9 mouse cellular contexts compared by ENCODE assay signal in the genomic region with DNA sequence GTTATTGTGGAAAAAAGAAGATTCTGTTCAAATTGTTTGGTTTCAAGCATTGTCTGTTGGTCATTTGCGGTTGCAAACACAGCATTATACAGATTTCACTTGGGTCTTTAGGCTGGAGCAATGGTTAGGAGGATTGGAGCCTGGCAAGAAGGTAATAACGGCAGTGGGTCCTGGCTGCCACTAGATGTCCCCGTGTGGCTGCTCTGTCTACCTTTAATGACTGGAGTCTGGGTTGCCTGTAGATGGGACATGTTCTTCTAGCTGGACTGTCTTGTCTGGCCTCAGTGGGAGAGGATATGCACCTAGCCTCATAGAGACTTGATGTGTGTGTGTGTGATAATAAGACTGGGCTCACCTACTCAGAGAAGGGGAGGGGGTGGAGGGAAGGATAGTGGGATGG.
A peak's percentile ranks its signal among the peaks of the same experiment; 100 is the strongest.
DNase-seq lines count a peak whose midpoint lies in the region; ATAC-seq and TF ChIP-seq lines count a peak whose summit lies in the region.
"Had no signal": no experiment of that assay in that cellular context is flagged by ENCODE, and none has a peak within 500 bp of the region (broad histone marks: within the 10 kb centered on the region; RNA-seq: fewer than 3 reads in every experiment).

No protein-coding gene starts in this region.

- no peak for ATAC-seq in liver, embryonic 14.5 days (ENCODE audit: insufficient read depth)
- ATAC-seq in limb, embryonic 12.5 days (ENCODE audit: insufficient number of reproducible peaks, insufficient read depth, low FRiP score, low TSS enrichment, low read depth): 0 out of 2 replicates have a peak, but pooled peaks have one; percentile 24

- TF ChIP-seq CTCF in liver, embryonic 14.5 days (IDR thresholded peaks at IDR 0.05; ENCODE audit: low read depth): peak; percentile 33
- TF ChIP-seq CTCF in cerebellum, adult 2 months (IDR thresholded peaks at IDR 0.05; ENCODE audit: borderline replicate concordance, insufficient read depth, low read depth, low read length): peak; percentile 62

- H3K27me3 ChIP-seq in liver, embryonic 14.5 days (ENCODE audit: control insufficient read depth, insufficient read depth, low read length): no peaks in the 10 kb centered on the region
- H3K27me3 ChIP-seq in cerebellum, adult 2 months (ENCODE audit: control insufficient read depth, insufficient read depth, low read length): no peaks in the 10 kb centered on the region
- no peaks in the 10 kb centered on the region for H3K27me3 ChIP-seq in limb, embryonic 12.5 days
- H3K27me3 ChIP-seq: limb, embryonic 15.5 days had no signal

- H3K9ac ChIP-seq in liver, embryonic 14.5 days (replicated peaks): no peak overlapping the region
- H3K9ac ChIP-seq in limb, embryonic 12.5 days (replicated peaks): no peak overlapping the region
- H3K9ac ChIP-seq: limb, embryonic 15.5 days had no signal

- 18% methylated on average over 3 of the region's 3 CpGs for WGBS in liver, embryonic 14.5 days (ENCODE audit: insufficient replicate concordance)
- WGBS in cerebellum, adult 2 months: 46% methylated on average over 3 of the region's 3 CpGs
- 42% methylated on average over 3 of the region's 3 CpGs for WGBS in limb, embryonic 12.5 days

- H3K4me1 ChIP-seq in liver, embryonic 14.5 days (replicated peaks; ENCODE audit: control insufficient read depth in 2 of 2, insufficient read depth in 2 of 2, low read length in 1 of 2): no peaks in the 10 kb centered on the region
- no peaks in the 10 kb centered on the region for H3K4me1 ChIP-seq in cerebellum, adult 2 months (ENCODE audit: control insufficient read depth, insufficient read depth, low read length)
- H3K4me1 ChIP-seq in limb, embryonic 12.5 days (replicated peaks): no peaks in the 10 kb centered on the region; the same call in 1 of the 2 replicates
- H3K4me1 ChIP-seq: limb, embryonic 15.5 days had no signal

- H3K4me3 ChIP-seq in liver, embryonic 14.5 days (ENCODE audit: insufficient read depth in 1 of 2, low read depth in 2 of 2, low read length in 2 of 2): no peak overlapping the region
- H3K4me3 ChIP-seq in cerebellum, adult 2 months (replicated peaks; ENCODE audit: insufficient read depth, low read depth, low read length): no peak overlapping the region
- H3K4me3 ChIP-seq in limb, embryonic 12.5 days (replicated peaks): no peak overlapping the region
- H3K4me3 ChIP-seq: limb, embryonic 15.5 days had no signal

- no peak for TF ChIP-seq POLR2A in cerebellum, adult 2 months (IDR thresholded peaks at IDR 0.05; ENCODE audit: borderline replicate concordance, insufficient read depth, low read length)

- no peaks in the 10 kb centered on the region for H3K9me3 ChIP-seq in liver, embryonic 14.5 days (ENCODE audit: control insufficient read depth, low read length)
- no peaks in the 10 kb centered on the region for H3K9me3 ChIP-seq in limb, embryonic 12.5 days
- H3K9me3 ChIP-seq: limb, embryonic 15.5 days had no signal

- DNase-seq in adrenal gland, postnatal 10 days: peak; percentile 26
- no peak for DNase-seq in adrenal gland, adult 8-10 months
- no peak for DNase-seq in liver, embryonic 14.5 days (ENCODE audit: low read depth in 3 of 3, low spot score in 3 of 3)
- DNase-seq in liver: no peak
- peak; percentile 25 to 36 for DNase-seq in cerebellum, adult 2 months
- no peak for DNase-seq in ovary, postnatal 14 days (ENCODE audit: low spot score)
- no peak for DNase-seq in ovary, adult 18-20 months (ENCODE audit: low spot score)

- no peaks in the 10 kb centered on the region for H3K36me3 ChIP-seq in liver, embryonic 14.5 days (replicated peaks; ENCODE audit: control insufficient read depth, insufficient read depth, low read depth)
- no peaks in the 10 kb centered on the region for H3K36me3 ChIP-seq in limb, embryonic 12.5 days
- H3K36me3 ChIP-seq: limb, embryonic 15.5 days had no signal

- TF ChIP-seq EP300 in liver, embryonic 14.5 days (IDR thresholded peaks at IDR 0.05; ENCODE audit: low read depth): no peak

- H3K4me2 ChIP-seq in liver, embryonic 14.5 days (ENCODE audit: low read depth): no peak overlapping the region
- H3K4me2 ChIP-seq in limb, embryonic 12.5 days: no peak overlapping the region
- H3K4me2 ChIP-seq: limb, embryonic 15.5 days had no signal

- H3K27ac ChIP-seq in liver, embryonic 14.5 days: no peak overlapping the region
- H3K27ac ChIP-seq in cerebellum, adult 2 months (ENCODE audit: insufficient read depth, low read length): no peak overlapping the region
- H3K27ac ChIP-seq in limb, embryonic 12.5 days: no peak overlapping the region
- H3K27ac ChIP-seq: limb, embryonic 15.5 days had no signal

Comparison
In these comparisons a context has a peak if more than half of its experiments do, and no peak if none do; other contexts are left out.
1. DNase-seq: peak in adrenal gland, postnatal 10 days (single experiment) and cerebellum, adult 2 months (2 of 2); none in adrenal gland, adult 8-10 months (single experiment), liver, embryonic 14.5 days (0 of 3), liver (single experiment), ovary, postnatal 14 days (single experiment) and ovary, adult 18-20 months (single experiment).